Mouse (Mus musculus): ENCODE data around the gene Pgm2l1.

Gene Pgm2l1

DNA sequence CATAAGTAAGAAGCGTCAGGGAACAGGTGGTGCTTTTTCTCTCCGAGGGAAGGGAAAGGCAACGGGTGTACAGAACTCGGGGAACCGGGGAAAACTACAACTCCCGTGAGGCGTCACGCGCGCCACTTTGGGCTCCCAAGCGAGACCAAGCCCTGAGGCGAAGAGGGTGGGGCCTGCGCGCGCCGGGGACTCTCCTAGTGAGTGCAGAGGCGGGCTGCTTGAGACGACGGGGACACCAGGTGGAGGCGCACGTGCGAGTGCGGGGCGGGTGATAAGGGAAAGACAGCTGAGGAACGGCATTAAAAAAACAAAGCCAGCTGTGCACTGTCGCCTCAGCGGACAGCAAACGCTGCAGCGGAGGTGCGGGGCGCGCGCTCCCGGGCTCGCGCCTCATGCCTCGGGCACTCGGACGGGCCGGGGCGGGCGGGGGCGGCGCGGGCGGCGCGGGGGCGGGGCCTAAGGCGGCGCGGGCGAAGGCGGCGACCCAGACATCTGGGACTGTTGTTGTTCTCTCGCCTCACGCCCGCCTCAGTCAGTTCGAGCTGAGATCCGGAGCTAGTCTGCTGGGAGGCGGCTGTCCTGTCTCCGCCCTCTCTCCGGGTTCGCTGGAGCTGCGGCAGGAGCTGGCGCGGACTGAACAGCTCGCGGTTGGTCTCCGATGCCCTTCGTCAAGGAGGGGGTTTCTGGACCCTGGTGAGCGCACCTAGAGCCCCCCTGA is at the start of gene Pgm2l1:
Gene Pgm2l1, plus strand, starts transcription at position 237 of the 718 bp plus-strand sequence.
- DNase-seq = peak; percentile 95

DNA sequence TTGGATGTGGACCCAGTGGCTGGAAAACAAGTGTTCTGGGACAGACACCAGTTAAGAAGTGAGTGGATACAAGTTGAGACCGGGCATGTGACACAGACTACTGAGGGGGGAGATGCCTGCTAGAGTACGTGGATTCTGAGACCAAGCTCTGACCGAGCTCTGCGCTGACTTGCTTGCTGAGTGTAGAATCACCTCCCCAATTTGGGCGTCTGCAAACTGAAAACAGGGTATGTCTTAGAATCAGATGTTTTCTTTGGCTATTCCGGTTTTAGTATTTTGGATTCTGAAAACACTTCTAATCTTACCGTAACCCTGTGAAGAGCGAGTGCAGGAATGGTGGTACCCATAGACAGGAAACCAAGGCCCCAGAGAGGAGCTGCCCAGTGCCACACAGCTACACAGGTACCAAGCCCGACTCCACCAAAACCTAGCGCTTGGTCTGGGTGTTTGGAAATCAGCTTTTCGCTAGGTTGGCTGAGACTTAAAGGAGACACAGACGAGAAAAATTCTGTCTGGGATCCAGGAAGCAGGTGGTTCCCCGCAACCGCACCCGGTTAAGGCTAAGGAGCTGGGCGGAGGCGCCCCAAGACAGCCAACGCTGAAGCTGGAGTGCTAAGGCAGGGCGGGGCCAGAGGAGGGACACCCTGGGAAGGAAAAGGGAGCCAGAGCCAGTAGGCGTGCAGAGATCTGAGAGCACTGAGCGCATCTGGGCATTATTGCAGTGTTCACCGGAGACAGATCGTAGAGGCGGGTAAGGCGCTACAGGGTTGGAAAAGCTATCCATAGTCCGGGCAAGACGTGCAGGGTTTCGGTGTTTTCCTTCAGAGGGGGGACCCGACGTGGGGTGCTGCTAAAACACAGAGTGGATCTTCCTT is 48.9 kb upstream of the Pgm2l1 start:
- peak; percentile 16 for DNase-seq

DNA sequence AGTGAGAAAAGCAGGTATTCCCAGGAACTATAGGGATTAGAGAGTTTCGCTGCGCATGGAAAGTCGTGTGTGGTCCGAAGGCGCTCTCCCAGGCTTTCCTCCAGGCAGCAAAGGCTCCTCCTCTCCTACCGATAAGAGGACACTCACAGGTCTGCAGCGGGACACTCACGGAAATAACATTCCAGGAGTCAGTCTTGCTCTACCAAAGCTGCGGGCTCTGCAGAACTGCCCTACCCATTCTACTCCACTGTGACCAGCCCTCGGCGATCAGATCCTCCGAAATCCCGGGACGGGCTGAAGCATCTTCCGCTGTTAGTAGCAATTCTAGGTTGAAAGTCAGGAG is 48.3 kb upstream of the Pgm2l1 start:
- no peak for DNase-seq

DNA sequence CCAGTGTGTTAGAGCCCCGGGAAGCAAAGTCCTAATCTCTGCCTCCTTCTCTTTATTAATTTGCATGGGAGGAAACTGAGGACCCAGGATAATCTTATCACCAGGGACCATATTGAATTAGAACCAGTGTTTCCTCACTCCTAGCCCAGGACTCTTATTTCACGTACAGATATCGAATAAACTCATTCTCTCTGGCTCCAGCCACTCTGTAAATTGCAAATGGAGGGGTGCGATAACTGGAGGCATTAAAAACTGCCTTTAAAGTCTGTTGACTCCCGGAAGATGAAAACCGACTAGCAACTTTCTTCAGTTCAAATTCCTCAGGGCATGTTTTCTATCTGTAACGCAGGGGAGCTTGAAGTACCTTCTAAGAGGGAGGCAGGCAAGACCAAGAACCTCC is 47.8 kb upstream of the Pgm2l1 start:
- no peak for DNase-seq

DNA sequence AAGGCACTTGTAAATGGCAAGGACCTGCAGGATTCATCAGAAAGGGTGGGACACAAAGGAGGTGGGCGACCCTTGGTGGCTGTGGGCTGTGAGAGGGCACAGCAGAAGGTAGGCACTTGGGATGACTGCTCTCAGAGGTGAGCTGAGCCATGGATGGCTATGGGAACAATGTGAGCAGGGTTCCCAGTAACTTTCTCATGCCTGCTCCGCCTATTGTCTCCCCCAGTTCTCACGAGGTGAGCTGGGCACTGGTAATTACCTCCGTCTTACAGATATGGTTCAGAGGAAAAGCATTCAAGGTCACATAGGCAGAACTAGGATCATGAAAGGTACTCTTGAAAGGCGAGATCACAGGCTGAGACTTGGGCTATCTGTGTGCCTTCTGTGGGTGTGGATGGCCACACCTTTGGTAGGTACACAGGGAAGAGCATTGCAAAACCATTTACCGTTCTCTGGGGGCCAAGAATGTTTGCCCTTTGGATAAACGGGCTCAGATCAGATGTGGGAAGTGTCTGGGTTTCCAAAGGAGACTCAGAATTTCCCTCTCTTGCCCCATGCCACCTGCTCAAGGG is 47.3 kb upstream of the Pgm2l1 start:
- no peak for DNase-seq

DNA sequence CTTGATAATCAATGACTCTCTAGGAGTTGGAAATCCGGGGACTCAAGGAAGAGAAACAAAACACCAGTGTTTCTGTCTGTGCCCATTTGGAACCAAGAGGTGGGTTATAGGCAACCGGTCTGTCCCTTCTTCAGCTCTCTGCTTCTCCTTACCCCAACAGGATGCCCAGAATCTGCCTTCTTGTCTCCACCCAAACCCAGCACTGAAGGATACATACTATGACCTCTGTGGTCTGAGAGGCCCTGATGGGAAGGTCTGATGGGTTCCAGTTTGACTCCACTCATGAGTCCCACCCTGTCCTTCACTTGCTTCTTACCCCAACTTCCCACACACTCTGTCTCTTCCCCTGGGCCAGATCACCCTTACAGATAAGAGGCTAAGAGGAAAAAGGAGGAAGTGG is 46.0 kb upstream of the Pgm2l1 start:
- no peak for DNase-seq

DNA sequence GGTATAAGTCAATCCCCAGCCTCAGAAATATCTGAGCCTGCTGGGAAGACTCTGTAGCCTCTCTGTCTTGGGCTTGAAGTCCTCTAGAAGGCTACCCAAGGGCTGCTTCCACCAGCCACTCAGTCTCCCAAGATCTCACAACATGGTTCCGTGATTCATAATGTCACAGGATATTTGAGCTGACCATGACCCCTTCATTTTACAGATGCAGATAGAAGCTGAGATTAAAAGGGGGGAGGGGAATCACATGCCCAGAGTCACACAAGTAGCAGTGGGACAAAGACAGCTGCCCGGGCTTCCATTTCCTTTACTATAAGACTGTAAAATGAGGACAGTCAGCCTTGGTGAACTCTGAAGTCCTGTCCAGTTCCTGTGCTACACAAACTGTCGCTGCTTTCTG is 45.6 kb upstream of the Pgm2l1 start:
- no peak for DNase-seq

DNA sequence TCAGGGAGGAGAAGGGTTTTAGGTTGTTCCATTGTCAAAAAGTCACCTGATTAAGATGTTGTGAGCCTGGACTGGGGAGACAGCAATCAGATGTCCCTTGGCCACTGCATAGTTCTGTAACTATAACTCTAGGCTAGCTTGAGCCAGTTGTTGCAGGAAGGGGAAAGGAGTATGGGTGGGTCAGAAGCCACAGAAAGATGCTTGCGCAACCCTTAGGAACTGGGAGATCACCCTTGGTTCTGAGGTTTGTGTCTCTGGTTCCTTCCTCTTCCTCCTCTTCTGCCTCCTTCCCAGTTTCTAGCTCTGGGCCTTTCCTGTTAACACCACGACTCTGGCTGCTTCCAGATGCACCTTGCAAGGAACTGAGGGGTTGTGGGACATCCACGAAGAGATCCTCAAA is 44.8 kb upstream of the Pgm2l1 start:
- no peak for DNase-seq

DNA sequence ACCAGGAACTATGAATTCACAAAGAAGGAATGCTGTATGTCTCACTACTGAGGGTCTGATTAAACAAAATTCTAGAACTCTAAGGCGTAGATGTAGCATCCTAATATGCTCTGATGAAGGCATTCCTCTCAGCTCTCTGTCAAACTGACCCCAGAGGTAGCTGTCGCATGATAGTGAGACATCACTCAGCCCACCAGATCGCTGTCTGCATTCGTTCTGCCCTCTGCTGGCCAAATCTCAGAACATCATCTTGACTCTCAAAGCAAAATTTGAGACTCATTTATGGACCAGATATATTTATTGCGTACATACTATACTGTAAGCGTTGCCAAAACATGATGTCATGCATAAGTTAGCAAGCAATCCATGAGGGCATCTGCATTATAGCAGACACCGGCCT is 39.6 kb upstream of the Pgm2l1 start:
- DNase-seq = peak; percentile 62

DNA sequence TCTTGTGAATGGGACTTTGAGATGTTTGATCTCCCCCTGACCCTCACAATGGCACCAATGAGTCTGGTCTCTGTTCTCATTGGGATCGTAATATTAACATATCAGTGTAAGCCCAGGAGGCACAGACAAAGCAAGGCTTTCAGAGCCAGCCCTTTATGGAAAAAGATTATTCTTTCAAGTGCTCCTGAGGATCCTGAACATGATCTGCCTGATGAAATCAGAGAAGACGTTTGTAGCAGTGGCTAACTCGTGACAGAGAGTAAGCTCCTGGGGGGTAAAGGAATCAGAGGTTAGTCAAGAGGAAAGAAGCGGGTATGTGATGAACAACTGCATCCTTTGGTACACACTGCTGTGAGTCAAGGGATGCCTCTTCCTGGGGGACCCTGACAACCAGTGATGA is 37.0 kb upstream of the Pgm2l1 start:
- no peak for DNase-seq

DNA sequence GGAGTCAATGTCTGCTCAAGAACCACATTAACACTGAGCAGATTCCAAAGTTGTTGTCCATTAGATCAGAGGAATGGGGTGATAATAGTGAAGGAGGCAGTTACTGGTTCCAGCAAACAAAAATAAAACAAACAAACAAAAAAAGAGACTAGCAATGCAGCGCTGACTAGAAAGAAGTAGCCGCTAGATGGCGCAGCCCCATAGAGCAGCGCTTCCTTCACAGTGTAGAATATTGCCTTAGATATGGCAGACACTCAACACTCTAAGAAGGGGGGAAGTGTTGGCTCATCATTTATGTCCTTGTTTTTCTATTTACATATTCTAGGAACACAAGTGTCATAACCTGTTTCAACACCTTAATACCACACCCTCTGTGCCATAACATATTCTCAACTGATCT is 36.4 kb upstream of the Pgm2l1 start:
- peak; percentile 84 for DNase-seq

DNA sequence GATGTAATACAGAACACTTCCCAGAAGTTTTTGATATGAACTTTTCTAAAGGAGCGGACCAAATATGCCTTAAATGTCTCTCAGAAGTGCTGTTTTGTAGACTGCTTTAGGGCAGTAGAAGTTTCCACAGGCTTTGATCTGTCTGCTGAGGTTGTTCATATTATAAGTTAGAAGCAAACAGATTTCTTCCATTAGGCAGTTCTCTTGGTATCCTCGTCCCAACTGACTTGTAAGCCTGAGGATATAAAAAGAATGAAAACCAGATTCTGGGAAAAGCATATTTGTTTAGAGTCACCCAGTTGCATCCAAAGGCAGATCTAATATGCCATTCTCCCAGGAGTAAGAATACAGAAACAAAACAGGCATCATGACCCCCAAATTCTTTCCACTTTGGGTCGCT is 26.0 kb upstream of the Pgm2l1 start:
- no peak for DNase-seq

DNA sequence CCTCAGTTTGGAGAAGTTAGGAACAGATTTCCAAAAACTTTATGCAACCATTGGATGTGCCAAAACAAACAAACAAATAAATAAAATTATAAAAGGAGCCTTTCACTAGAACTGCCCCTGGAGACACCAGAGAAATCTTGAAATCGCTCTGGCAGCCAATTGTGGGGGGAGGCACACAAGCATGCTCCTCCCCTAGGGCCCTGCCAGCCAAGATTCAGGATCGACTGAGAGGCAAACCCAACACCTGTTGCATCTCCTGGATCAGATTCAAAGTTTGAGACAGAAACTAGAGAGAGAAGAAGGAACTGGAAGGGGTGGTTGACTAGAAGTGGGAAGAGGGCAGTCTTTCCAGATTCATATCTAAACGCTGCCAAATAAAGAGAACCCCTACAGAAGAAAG is 23.6 kb upstream of the Pgm2l1 start:
- DNase-seq = no peak

DNA sequence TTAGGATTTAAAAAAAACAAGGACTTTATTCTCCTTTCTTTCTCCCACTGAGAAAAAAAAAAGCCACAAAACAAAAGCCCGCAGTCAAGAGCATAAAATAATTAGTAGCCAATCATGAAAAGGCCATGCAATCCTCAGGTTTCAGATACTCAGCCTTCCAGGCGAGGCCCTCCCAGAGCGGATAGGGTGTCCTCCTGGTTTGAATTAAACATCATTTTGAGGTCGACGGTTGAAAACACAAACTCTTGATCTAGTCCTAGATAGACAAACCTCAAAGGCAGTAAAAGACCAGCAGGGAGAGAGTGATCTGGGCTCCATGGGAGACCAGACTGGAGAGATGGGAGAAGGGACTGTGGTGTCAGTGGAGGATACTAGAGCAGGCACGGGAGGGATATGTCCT is 22.3 kb upstream of the Pgm2l1 start:
- DNase-seq = no peak

DNA sequence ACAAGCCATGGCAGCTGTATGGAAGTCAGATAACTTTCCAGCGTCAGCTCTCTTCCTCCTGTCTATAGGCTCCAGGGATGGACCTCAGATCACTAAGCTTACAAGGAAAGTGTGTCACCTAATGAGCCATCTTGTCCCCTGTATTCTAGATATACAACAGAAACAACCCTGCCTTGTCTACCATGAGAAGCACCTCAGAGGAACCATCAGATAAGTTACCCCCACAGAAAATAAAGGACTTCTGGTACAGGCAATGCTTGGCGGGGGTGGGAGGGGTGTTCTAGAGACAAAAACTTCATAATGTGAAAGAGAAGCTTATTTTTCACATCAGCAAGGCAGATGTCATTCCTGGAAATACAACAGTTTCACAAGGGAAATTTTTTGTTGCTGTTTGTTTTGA is 21.1 kb upstream of the Pgm2l1 start:
- no peak for DNase-seq

DNA sequence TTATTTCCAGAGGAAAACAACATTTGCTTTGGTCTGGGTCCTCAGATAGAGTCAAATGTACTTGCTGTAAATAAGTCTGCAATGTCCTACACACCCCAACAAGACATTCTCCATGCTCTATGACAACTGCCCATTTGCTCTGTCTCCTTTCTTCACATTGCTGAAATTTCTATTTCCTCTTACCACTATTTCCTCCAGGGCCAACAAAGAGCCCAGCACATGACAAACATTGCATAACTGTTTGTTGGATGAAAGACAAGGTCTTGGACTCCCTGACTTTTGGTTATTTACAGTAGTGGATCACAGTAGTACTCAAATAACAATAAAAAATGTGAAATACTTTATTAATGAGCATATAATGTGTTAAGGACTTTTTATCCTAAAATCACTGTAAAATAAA is 19.3 kb upstream of the Pgm2l1 start:
- no peak for DNase-seq

DNA sequence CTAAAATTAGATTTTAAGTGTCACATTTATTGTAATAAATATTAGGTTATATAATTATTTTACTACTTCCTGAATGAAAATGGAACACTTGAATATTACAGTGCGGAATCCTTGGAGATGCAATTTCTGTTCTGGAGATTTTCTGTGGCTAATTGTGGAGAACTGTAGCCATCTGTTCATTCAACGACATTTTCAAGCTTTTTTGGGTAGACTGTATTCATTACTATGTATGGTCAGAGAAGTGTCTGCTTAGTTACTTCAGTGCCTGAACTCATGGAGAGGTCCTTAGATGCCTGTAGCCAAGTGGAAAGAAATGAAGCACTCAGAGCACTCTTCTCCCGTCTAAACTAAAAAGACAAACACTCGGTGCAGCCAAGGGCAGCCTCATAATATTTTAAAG is 12.9 kb upstream of the Pgm2l1 start:
- DNase-seq = no peak

DNA sequence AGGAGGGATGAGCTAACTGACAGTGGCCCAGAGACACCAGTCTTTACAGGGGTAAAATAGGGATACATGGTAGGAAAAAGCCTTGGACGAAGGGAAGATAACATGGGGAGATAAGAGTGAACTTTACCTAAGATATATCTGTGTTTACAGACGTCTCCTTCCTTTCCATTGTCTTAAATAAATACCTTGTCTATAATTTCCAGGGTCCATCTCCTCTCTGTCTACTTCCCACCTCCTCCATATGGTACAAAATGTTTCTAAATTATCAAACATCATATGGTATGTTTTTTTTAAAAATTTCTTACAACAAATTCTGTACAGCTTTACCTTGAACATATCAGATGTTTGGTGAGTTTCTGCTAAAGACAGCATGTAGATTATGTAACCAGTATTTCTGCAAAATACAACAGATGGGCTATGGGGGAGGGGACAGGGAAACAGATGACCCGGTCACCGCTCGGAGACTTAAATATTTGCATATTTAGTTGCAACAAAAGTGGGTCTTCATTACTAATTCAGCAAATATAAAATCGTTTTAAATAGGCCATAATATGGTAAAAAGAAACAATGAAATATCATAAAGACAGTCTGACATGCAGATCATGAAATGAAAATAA is 12.0 kb upstream of the Pgm2l1 start:
- no peak for DNase-seq

DNA sequence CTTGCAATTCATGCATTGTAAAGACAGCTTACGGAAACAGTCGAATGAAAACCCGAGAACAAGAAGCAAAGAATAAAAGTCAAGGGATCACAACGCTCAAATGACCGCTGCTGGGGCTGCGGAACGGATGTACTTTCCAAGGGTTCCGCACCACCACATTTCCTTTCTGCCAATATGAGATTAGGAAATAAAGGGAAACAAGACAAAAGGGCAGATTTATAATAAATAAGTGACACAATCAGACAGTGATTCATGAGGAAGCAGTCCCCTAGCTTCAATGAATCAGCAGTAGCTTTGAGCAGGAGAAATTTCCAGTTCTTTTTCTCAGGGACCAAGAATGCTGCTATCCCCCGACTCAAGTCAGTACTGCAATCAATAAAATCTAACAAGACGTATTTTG is 11.2 kb upstream of the Pgm2l1 start:
- no peak for DNase-seq

DNA sequence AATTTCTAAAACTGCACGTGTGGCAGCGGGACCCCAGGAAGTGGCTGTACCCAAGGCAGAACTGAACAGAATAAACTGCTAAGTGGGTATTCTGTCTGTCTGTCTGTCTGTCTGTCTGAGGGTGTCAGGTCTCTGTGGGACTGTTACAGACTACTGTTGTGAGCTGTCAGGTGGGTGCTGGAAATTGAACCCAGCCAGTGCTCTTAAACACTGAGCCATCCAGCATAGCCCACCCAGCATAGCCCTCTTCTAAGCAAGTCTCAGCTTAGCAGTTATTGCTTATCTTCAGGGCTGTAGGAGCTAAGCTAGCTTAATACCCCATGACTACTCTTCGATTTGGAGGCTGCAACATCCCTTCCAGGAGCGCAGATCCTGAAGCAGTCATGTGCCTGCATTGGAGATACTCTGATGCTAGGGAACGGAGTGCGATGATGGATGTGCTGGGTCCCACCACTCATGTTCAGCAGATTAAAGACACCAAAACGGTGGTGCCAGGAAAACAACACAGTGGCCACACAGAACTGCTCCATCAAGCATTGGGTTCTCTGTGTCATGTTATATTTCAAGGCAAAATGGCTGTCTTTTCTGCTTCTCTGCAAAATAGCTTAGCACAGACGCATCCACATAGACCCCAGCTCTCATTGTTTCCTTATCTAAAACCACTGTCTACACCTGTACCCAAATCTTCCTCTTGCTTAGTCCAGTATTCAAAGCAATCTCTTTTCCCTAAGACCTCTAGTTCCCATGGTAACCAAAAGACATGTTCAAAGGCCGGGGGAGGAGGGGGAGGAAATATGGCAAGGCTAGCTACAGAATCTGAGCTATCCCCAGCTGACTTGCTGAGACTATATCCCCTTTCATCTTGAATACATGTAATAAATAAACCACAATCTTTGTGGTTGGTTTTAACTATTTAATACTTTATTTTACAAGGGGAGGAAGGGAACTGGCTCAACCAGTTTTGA is 10.3 kb upstream of the Pgm2l1 start:
- no peak for DNase-seq

DNA sequence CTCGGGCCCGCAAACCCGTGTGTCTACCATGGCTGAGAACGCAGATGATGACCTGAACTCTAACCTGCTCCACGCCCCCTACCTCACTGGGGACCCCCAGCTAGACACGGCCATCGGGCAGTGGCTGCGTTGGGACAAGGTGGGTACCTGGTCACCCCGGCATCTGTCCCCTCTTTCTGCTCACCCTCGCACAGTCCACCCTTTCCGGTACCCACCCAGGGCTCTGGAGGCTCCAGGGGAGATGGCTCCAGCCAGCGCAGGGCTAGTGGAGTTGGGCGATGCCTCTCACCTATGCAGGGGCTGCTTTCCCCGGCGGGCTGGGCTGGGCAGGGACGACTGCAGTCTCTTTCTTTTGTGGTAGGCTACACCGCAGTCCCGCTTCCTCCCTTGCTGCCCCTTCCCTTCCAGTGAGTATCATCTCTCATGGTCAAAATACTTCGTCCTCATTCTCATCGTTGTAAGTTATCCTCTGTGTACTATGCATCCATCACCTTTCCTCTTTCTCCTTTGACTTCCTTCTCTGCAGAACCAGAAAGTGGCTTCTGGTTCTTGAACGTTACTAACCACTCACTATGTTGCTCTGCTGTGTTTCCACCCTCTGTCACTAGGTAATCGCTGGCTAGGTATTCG is 817 bp downstream of the Pgm2l1 start:
- peak; percentile 45 for DNase-seq

DNA sequence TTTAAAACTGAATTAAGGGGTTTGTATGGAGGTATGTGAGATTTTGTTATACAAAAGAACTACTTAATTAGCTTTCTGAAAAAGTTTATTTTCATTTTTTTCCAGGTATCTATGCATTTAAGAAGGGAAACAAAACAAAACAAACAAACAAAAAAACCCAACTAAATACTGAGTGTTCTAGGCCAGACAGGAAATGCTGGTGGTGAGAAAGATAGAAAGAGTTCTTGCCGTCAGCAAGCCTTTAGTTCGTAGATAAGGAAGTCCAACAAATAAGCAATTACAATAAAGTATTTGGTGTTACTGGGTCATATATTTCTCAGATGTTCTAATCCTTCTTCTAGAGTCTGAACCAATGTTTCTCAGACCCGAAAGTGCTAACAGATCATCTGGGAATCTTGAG is 1.8 kb downstream of the Pgm2l1 start:
- DNase-seq = no peak
